Mouse (Mus musculus) heart, postnatal 25 days (tissue): Measurements from ENCODE around the gene Psma4. TPM values are rescaled to one million over a fixed set of nuclear protein-coding genes. Genes with fewer than 3 reads are reported as not detected.

ENCODE experiments used
- DNase-seq: peaks from one replicate; pipeline ENCODE4 v3.0.0; 2022; ENCODE audit warnings: low spot score
- intact Hi-C: fragments of 180-260 bp; cut with DNase I; formaldehyde crosslinking; loops from one replicate; pipeline ENCODE4 v1.15.1; 2025
- total RNA-seq, 2 experiments: library from RNA; stranded (reverse); gene quantifications; 2 replicates each; pipeline ENCODE4 v1.2.3; 2021

Gene Psma4
- total RNA-seq, 2 experiments from 2014 or later, result 127 TPM

DNA sequence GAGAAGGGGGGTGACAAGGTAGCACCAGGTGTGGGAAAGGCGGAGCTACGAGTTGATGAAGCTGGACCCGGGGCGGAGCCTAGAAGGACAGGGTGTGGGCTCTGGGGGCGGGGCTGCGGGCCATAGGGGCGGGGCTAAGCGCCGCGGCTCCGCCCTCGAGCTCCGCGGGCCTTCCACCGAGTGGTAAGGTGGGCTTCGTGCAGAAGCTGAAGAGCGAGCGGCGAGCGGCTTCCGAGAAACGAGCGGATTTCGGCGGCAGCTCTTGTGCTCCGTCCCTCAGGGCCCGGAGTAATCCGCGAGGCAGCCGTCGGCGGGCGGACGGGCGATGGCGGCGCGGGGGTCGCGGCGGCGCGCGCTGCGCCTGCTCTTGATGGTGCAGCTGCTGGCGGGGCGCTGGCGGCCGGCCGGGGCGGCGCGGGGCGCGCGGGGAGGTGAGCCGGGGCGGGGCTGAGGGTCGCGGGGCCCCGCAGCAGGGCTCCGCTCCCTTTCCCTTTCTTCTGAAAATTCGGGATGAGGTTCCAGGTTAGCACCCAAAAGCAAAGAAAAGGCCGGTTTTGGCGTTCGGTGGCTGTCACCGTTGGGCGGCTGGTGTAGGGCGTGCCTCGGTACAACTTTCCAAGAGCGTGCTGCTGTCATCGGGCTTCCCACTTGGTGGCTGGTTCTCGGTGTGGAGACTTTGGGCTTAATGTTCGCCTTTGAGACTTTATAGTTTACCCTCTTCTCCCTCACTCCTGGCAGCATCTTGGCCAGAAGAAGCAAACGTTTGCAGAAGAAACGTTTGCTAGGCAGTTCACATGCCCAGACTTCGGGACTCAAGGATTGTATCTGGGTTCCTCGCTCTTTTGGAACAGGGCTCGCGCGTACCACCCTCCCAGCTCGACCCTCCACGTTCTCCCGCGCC lies 31.0 kb downstream of the Psma4 start:
- intact Hi-C loops, result no loop called here
- DNase-seq, result no peak

DNA sequence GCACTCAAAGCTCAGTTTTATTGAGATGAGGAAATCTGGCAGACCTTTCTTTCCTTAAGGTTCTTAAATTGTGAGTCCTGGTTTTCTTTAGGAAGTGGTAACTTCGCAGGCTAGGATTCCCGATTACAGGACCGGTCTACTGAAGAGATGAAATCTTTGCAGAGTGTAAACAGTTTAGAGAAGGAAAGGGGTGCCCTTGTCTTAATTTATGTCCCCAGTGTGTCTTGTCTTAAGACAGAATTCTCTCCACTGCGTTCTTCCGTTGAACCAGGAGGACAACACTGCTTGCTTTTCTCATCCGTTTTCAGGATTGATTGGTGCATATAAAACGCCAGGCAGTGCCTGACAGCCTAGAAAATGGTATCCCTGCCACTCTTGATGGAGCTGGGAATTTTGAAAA lies 31.8 kb downstream of the Psma4 start:
- intact Hi-C loops, result no loop called here
- DNase-seq, result no peak

DNA sequence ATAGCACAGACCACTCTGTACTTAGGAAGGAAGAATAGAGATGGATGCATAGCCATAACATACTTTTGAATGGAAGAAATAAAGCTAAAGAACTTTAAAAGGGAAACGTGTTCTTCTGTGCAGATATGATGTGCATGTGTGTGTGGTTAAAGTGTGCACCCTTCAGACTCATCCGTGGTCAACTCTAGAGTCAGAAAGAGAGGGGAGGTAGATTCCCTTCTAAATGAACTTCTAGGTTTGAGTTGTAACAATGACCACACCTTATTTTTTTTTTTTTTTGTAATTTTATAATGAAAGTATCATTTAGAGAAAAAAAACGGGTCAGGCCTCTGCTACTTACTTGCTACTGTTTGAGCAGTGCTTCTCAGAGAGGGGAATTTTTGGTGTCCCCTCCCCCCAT lies 39.8 kb downstream of the Psma4 start:
- no peak for DNase-seq
- intact Hi-C loops, result no loop called here

DNA sequence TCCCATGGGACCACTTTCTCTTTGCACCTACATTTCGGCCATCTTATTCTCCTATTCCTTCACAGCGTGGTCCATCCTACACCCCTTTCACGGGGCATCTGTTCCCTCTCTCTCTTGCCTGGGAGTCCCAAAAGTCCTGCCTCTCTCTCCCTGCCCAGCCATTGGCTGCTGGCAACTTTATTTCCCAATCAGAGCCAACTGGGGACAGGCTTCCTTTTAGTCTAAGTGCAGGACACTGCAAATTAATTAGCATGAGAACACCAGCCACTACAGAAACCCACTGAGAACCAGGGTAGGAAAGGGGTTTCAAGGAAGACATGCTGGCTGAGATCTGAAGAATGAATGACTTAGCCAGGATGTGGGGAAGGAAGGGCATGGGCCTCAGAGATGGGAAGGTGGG lies 43.8 kb downstream of the Psma4 start:
- intact Hi-C loops, result no loop called here
- no peak for DNase-seq

DNA sequence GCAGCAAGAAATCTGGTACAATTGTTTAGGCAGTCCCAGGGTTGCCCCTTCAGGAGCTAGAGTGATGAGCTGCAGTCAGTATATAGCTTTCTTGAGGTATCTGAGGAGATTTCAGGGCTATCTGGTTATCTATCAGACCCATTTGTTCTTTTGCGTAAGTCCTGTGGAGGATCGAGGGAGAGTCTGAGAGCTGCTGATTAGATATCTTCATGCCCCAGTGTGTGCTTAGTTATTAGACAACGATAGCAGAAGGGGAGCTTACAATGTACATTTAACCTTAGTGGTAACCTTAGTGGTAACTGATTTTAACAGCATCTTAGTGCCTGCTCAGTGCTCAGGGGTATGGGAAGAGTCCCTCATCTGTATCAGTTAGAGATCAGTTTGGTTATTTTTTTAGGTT lies 45.1 kb downstream of the Psma4 start:
- no peak for DNase-seq
- intact Hi-C loops, result no loop called here

DNA sequence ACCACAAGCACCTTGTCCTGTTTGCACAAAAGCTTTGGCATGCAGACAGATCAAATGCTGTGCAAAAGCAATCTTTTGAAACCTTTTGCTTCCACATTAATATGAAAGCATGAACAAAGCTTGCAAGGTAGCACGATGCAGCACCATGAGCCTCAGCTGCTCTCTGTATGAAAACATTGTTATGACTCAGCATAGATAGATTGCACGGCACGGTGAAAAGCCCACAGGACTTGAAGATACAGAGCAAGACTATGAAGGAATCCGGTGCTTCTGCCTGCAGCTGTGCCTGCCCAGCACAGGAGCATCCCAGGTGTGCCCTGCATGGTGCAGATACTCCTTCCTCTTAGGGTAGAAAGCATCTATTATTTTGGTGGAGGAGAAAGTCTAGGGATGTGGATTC lies 53.0 kb downstream of the Psma4 start:
- intact Hi-C loops, result no loop called here
- no peak for DNase-seq

Other genes with a start within 250 kb of the Psma4 start
- 10 to 100 TPM; 29.7 to 31.9 TPM for gene Wdr61, start 216.3 kb upstream of the Psma4 start, total RNA-seq
- not detected for gene Crabp1, start 186.0 kb upstream of the Psma4 start, total RNA-seq
- 10 to 100 TPM; 30.2 to 33.1 TPM for gene Ireb2, start 87.0 kb upstream of the Psma4 start, total RNA-seq
- gene Hykk, start 33.5 kb upstream of the Psma4 start, total RNA-seq, result 1 to 10 TPM; 1.0 to 1.3 TPM
- gene AY074887, start 208 bp downstream of the Psma4 start, total RNA-seq, result not detected
- not detected for gene Chrna5, start 30.1 kb downstream of the Psma4 start, total RNA-seq
- gene Chrna3, start 75.8 kb downstream of the Psma4 start, total RNA-seq, result not detected
- not detected for gene Chrnb4, start 98.0 kb downstream of the Psma4 start, total RNA-seq
- 10 to 100 TPM; 24.5 to 27.6 TPM for gene Ube2q2, start 198.1 kb downstream of the Psma4 start, total RNA-seq